Mouse (Mus musculus): ENCODE data around the gene Cdk5. TPM values are rescaled to one million over a fixed set of nuclear protein-coding genes. Genes with fewer than 3 reads are reported as not detected.
A peak's percentile ranks its signal among the peaks of the same experiment; 100 is the strongest.

Cdk5 gene
- 42.7 and 48.9 TPM in 2 replicates for polyA plus RNA-seq (2016; fragmentation: Nextera tagmentation; extraction: Ambion mirVana)

DNA sequence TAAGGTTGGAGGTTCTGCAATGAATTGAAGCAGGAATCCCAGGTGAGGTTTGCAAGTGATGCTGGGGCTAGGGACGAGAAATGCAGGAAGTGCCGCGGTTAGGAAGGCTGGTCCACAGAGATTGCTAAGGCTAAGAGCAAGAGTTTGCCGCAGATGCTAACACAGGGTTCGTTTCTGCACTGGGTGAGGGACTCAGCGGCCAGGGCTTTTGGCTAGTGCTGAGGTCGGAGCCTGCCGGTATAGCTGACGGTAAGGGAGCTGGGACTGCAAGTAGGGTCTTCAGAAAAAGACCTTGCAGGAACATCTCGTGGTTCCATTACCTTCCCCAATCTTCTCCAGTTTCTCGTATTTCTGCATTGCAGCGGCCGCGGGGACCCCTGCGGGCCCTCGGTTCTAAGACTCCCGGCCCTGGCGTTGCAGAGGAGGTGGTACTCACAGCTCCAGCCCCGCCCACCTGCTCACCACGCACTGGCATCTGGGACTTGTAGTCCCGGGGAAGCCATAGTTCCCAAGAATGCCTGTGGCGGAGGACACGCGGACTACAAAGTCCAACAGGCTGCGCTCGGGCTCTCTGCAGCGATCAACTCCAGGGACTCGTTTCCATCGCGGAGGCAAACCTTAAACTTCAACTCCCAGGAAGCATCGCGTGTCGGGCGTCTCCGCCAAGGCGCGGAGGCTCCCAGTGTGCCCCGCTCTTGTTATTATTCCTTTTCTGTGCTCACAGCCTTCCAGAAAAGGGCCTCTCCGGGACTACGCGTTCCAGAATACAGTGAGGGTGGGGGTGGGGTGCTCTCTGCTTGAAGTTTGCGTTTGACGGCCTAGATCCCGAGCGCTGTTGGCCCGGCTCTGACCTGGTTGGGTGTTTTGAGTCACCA, at the start of gene Cdk5, which contains the start of gene Slc4a2:
Gene Cdk5 (minus strand): TSS at position 402 of the 875 bp plus-strand sequence.
Gene Slc4a2 (plus strand): TSS at position 709 of the 875 bp plus-strand sequence.
- peak within 1 kb of the TSS; percentile 85 for H3K27ac ChIP-seq
- H3K36me3 ChIP-seq (replicated peaks): peaks cover 36% of the 10 kb centered on the region
- DNase-seq (ENCODE audit: extremely low spot score, low spot score): peak; percentile 99
- under 1% methylated on average over 46 of the region's 46 CpGs for WGBS
- H3K9me3 ChIP-seq: no peaks in the 10 kb centered on the region
- peak within 1 kb of the TSS; percentile 75 for H3K4me3 ChIP-seq
- H3K4me1 ChIP-seq: peaks cover 60% of the 10 kb centered on the region
- peaks cover 19% of the 10 kb centered on the region for H3K27me3 ChIP-seq (ENCODE audit: poor library complexity, severe bottlenecking)

DNA sequence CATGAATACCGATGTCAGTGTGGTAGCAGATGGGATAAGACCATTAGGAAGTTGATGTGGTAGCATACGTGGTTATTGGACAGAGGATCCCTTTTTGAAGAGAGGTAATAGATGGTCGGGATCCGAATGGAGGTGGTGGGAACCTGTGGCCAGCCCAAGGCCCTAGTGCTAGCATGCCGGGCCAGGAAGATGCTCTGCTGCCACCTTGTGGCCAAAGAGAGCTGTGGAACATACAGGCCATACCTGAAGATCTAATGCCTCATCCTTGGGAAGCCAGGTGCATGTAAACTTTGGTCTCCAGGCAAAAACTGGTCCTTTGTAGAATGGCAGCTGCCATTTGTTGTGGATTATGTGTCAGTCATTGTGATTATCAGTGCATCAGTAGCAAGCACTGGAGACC, 47.3 kb upstream of the Cdk5 start:
- H3K27me3 ChIP-seq (ENCODE audit: poor library complexity, severe bottlenecking): peaks cover 36% of the 10 kb centered on the region
- H3K27ac ChIP-seq: no peak overlapping the region
- WGBS: 13% methylated on average over 5 of the region's 5 CpGs
- no peak overlapping the region for H3K4me3 ChIP-seq
- peaks cover 5% of the 10 kb centered on the region for H3K36me3 ChIP-seq (replicated peaks)
- no peaks in the 10 kb centered on the region for H3K9me3 ChIP-seq
- peaks cover 53% of the 10 kb centered on the region for H3K4me1 ChIP-seq
- DNase-seq (ENCODE audit: extremely low spot score, low spot score): peak; percentile 78

DNA sequence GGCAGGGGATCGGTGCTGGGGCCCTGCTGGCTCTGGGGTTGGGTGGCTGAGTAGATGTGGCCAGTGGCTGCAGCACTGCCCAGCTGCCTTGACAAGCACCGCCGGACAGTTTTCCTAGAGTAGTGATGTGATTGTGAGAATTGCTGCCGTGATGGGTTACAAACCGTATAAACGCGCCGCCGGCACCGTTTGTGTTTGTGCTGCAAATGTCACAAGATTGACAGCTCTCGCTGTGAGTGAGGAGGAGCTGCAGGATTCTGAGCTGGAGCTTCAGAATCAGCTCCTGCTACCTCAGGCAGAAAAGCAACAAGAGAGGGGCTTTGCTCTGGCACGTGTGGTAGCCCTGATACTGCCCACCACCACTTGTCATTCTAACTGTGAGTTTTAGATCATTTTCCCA, 43.4 kb upstream of the Cdk5 start:
- peaks cover 26% of the 10 kb centered on the region for H3K4me1 ChIP-seq
- H3K4me3 ChIP-seq: no peak overlapping the region
- no peak overlapping the region; the same call in 1 of the 2 replicates for H3K27ac ChIP-seq
- peaks cover 7% of the 10 kb centered on the region for H3K36me3 ChIP-seq (replicated peaks)
- no peaks in the 10 kb centered on the region for H3K9me3 ChIP-seq
- peaks cover under 1% of the 10 kb centered on the region; the same call in 1 of the 2 replicates for H3K27me3 ChIP-seq (ENCODE audit: poor library complexity, severe bottlenecking)
- 59% methylated on average over 12 of the region's 12 CpGs for WGBS
- no peak for DNase-seq (ENCODE audit: extremely low spot score, low spot score)

DNA sequence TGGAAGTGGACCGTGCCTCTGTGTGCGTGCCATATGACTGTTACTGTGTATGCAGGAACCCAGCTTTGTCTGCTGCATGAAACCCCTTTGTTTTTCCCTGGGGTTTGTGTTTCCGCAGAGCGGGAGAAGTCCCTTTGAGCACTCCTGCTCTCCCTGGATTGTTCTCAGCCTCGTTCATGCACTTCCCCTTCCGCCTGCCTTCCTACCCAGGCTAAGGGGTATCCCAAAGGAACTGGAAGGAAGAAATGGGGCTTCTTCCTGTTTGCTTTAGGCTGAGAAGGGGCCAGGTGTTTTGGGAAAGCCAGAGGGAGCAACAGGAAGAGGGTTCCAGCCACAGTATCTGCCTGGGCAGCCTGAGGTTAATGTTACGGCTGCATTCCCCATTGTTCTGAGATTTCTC, 32.3 kb upstream of the Cdk5 start:
- Histone ChIP-seq H3K4me1 (peaks cover 51% of the 10 kb centered on the region), H3K27me3 (ENCODE audit: poor library complexity, severe bottlenecking) (peaks cover 6% of the 10 kb centered on the region), H3K4me3 (0 out of 2 replicates have a peak overlapping the region, but pooled peaks have one; percentile 11), H3K36me3 (replicated peaks) (peaks cover 55% of the 10 kb centered on the region), H3K27ac (peak overlapping the region; percentile 12; the same call in 1 of the 2 replicates), H3K9me3 (no peaks in the 10 kb centered on the region)
- WGBS: 70% methylated on average over 7 of the region's 7 CpGs
- no peak for DNase-seq (ENCODE audit: extremely low spot score, low spot score)

DNA sequence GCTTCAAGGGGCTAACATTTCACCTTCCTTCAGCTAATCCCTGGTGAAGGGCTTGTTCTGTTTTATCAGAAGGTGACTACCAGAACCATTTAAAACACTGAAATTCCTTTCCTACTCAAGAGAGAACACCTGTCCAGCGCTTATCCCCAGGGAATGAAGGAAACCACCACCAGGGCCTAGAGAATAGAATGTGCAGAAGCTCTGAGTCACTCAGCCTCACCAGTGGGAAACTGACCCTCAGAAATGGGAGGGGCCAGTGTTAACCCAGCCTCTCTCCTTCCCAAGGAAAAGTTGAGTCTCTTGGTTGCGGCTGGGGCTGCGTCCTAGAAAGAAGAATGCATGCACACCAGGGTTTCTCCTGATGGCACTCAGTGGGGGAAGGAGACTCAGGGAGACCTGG, 31.7 kb upstream of the Cdk5 start:
- H3K4me3 ChIP-seq: peak overlapping the region; percentile 11; the same call in 1 of the 2 replicates
- DNase-seq (ENCODE audit: extremely low spot score, low spot score): no peak
- H3K36me3 ChIP-seq (replicated peaks): peaks cover 49% of the 10 kb centered on the region
- H3K4me1 ChIP-seq: peaks cover 51% of the 10 kb centered on the region
- WGBS: 67% methylated on average over 3 of the region's 3 CpGs
- peaks cover 11% of the 10 kb centered on the region for H3K27me3 ChIP-seq (ENCODE audit: poor library complexity, severe bottlenecking)
- 0 out of 2 replicates have a peak overlapping the region, but pooled peaks have one; percentile 22 for H3K27ac ChIP-seq
- no peaks in the 10 kb centered on the region for H3K9me3 ChIP-seq

DNA sequence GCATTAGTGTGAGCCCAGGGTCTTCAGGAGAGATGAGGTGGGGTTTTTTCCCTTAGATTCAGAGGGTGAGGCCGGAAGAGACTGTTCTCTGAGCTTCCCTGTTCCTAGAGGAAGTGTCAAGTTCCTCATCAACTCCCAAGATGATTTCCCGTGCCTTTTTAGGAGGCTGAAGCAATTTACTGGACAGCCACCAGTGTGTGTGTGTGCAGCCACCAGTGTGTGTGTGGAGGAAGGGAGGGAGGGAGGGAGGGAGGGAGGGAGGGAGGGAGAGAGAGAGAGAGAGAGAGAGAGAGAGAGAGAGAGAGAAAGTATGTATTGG, 30.6 kb upstream of the Cdk5 start:
- Histone ChIP-seq H3K27ac (peak overlapping the region; percentile 96; the same call in 1 of the 2 replicates), H3K9me3 (no peaks in the 10 kb centered on the region), H3K36me3 (replicated peaks) (peaks cover 41% of the 10 kb centered on the region), H3K4me3 (peak overlapping the region; percentile 91), H3K4me1 (peaks cover 51% of the 10 kb centered on the region), H3K27me3 (ENCODE audit: poor library complexity, severe bottlenecking) (peaks cover 22% of the 10 kb centered on the region)
- no peak for DNase-seq (ENCODE audit: extremely low spot score, low spot score)
- 28% methylated on average over 2 of the region's 2 CpGs for WGBS

DNA sequence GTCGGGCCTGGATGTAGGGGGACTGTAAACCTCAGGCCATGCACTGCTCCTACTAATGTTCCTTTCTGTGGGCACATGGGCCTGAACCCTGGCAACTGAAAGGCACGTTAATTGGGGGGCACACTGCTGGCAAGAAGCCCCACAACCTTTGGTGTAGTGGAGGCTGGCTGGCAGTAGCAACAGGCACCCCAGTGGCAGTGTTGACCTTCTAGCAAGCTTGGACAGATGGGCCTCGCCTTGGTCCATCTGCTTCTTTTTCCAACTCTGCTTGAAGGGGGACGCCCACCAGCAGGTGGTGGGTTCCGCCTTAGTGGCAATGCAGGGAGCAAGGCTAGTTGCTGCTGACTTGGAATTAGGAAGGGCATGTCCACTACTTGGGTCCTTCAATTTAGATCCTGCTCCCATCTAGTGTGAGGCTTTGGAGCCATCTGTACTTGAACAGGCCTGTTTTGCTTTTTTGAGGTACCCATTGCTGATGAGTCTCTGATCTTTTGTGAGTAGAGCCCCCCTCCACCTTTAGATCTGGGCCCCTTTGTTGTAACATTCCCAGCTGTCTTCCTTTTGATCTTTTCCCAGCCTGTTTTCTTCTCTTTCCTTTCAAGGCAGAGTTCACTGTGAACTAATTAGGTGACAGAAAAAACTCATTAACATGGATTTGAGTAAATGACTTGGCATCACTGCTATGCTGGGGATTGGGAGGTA, 30.1 kb upstream of the Cdk5 start:
- H3K4me1 ChIP-seq: peaks cover 51% of the 10 kb centered on the region
- 14% methylated on average over 5 of the region's 5 CpGs for WGBS
- peak overlapping the region; percentile 96 for H3K27ac ChIP-seq
- H3K27me3 ChIP-seq (ENCODE audit: poor library complexity, severe bottlenecking): peaks cover 28% of the 10 kb centered on the region
- H3K36me3 ChIP-seq (replicated peaks): peaks cover 35% of the 10 kb centered on the region
- peak overlapping the region; percentile 91 for H3K4me3 ChIP-seq
- DNase-seq (ENCODE audit: extremely low spot score, low spot score): no peak
- no peaks in the 10 kb centered on the region for H3K9me3 ChIP-seq

DNA sequence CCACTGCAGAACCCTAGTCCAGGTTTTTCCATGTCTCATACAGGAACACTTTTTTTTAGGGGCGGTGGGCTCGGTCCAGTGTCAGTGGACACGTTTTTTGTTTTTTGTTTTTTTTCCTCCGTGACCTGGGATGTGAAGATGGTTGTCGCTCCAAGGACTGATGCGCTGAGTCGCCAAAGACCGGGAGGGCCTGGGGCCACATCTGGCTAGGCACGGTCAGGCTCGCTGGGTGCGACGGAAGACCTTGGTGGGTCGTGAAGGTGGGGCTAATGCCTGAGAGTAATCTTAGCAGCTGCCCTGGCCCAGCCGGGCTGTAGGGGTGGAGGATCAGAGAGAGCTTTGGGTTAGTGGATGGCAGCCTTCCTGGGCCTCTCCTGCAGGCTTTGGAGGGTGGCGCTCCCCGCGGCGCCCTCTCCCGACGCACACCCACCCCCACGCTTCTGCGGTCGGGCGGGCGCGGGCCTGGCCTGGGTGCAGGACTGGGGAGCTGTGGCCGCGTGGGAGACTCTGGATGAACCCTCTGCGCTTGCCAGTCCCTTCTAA, 29.4 kb upstream of the Cdk5 start:
- no peaks in the 10 kb centered on the region for H3K9me3 ChIP-seq
- peak overlapping the region; percentile 91 for H3K4me3 ChIP-seq
- peak overlapping the region; percentile 96 for H3K27ac ChIP-seq
- no peak for DNase-seq (ENCODE audit: extremely low spot score, low spot score)
- 1% methylated on average over 29 of the region's 29 CpGs for WGBS
- H3K36me3 ChIP-seq (replicated peaks): peaks cover 29% of the 10 kb centered on the region
- peaks cover 57% of the 10 kb centered on the region for H3K4me1 ChIP-seq
- H3K27me3 ChIP-seq (ENCODE audit: poor library complexity, severe bottlenecking): peaks cover 33% of the 10 kb centered on the region

DNA sequence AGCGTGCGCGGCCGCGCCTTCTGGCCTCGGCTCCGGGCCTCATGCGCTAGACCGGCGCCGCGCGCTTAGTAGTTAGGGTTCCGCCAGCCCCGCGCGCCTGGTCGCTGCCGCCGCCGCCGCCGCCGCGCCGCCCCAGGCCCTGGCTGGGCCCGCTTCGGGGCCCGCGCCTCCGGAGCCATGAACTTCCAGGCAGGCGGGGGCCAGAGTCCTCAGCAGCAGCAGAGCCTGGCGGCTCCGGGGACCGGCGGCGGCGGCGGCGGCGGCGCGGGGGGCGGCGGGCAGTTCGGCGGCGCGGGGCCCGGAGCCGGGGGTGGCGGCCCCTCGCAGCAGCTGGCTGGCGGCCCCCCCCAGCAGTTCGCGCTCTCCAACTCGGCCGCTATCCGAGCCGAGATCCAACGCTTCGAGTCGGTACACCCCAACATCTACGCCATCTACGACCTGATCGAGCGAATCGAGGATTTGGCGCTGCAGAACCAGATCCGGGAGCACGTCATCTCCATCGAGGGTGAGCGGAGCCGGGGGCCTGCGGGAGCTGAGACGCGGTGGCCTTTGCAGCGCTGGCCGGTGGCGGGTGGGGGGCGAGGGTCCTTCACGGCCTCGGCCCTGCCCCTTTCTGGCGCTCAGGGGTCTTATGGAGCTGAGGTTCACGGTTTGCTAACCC, 28.8 kb upstream of the Cdk5 start, which contains the start of gene Agap3:
Gene Agap3 (plus strand): TSS at position 148 of the 661 bp plus-strand sequence.
- DNase-seq (ENCODE audit: extremely low spot score, low spot score): peak; percentile 55
- under 1% methylated on average over 81 of the region's 85 CpGs for WGBS
- peaks cover 63% of the 10 kb centered on the region for H3K4me1 ChIP-seq

DNA sequence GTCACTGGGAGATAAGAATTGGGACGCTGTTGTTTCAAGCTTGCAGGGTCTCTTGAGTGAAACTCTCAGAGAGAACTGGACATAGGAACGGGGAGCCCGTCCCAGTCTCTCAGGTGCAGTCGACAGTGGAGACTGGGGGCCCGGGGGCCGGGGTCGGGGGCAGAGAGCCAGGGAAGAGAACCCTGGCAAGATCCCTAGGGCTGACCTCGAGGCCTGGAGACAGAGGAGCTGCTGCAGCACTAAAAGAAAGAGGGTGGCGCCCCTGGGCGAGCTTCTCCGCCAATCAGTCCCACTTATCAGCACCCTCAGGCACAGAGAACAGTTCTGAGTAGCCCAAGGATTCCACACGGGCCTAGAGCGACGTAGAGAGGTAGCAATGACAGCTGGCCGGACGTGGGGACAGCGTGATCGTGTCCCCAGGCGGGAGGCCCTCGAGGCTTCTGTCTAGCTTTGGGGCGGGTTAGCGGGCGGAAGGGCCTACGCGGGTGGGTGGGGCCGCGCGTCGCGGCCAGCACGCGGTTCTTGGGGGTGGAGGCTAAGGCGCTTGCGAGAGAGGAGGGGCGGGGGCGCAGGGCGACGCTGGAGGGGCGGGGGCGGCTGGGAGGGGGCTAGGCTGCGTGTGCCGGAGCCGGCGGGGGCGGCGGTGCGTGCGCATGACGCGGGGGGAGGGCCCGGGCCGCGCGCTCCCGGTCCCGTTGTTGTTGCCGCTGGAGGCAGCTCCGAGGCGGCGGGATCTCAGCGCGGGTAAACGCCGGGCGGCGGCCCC, 28.1 kb upstream of the Cdk5 start:
- peaks cover 68% of the 10 kb centered on the region for H3K4me1 ChIP-seq
- DNase-seq (ENCODE audit: extremely low spot score, low spot score): peak; percentile 83
- peaks cover 16% of the 10 kb centered on the region for H3K36me3 ChIP-seq (replicated peaks)
- 2% methylated on average over 64 of the region's 66 CpGs for WGBS
- no peaks in the 10 kb centered on the region for H3K9me3 ChIP-seq
- peaks cover 33% of the 10 kb centered on the region for H3K27me3 ChIP-seq (ENCODE audit: poor library complexity, severe bottlenecking)
- peak overlapping the region; percentile 91 for H3K4me3 ChIP-seq
- peak overlapping the region; percentile 96 for H3K27ac ChIP-seq

More for the DNA sequence above, 28.8 kb upstream of the Cdk5 start, which contains the start of gene Agap3:
- no peaks in the 10 kb centered on the region for H3K9me3 ChIP-seq
- peak within 1 kb of the TSS; percentile 96 for H3K27ac ChIP-seq
- H3K4me3 ChIP-seq: peak within 1 kb of the TSS; percentile 91
- H3K27me3 ChIP-seq (ENCODE audit: poor library complexity, severe bottlenecking): peaks cover 33% of the 10 kb centered on the region
- peaks cover 23% of the 10 kb centered on the region for H3K36me3 ChIP-seq (replicated peaks)

DNA sequence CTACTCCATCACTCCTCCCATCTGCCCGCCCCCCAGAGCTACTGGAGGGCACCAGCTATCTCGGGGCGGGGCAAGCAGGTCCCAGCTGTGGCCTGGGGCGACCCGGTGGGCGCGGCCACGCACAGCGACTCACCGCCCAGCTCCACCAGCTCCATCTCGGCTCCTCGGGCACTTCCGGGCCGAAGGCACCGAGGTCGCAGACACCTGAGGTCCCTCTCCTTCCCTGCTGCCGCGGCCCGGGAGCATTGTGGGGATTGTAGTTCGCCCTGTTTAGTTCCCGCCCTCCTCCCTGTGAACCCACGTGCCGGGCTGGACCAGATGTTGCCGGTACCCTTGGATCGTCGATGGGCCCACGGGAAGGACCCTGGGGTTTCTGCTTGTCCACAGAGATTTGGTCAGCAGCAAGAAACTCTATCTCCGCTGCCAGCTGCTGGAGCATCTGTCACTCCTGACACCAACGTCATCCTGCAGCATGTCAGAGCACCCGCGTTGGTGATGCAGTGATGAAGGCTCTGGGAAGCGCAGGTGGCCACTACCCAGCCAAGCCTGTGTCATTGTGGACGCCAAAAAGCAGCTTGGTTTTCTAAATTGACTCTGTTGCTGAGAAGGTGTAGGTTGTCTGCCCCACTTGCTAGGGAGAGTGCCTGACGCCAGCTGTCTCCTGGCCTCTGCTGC, 24.4 kb upstream of the Cdk5 start, which contains the start of gene Tmub1:
Gene Tmub1 (minus strand): TSS at position 231 of the 675 bp plus-strand sequence.
- peak within 1 kb of the TSS; percentile 87 for H3K27ac ChIP-seq
- 2% methylated on average over 34 of the region's 34 CpGs for WGBS

More for the DNA sequence above, 24.4 kb upstream of the Cdk5 start, which contains the start of gene Tmub1:
- H3K36me3 ChIP-seq (replicated peaks): peaks cover 12% of the 10 kb centered on the region
- peak; percentile 85 for DNase-seq (ENCODE audit: extremely low spot score, low spot score)
- H3K27me3 ChIP-seq (ENCODE audit: poor library complexity, severe bottlenecking): peaks cover 33% of the 10 kb centered on the region
- no peaks in the 10 kb centered on the region; the same call in 1 of the 2 replicates for H3K9me3 ChIP-seq
- peak within 1 kb of the TSS; percentile 76 for H3K4me3 ChIP-seq
- H3K4me1 ChIP-seq: peaks cover 60% of the 10 kb centered on the region
